Mouse (Mus musculus): Measurements from ENCODE around the gene Wwtr1. TPM values are rescaled to one million over a fixed set of nuclear protein-coding genes. Genes with fewer than 3 reads are reported as not detected.

The Wwtr1 gene
- polyA plus RNA-seq, 1 experiment from 2014 or later = 11.5 TPM

GRCm38 (mm10) chr3:57580426-57581195 lies 4.9 kb upstream of the Wwtr1 start:
- Histone ChIP-seq H3K4me3 (replicated peaks) (no peak overlapping the region), H3K36me3 (replicated peaks) (no peaks in the 10 kb centered on the region), H3K4me1 (peaks cover 6% of the 10 kb centered on the region; the same call in 1 of the 2 replicates), H3K9ac (no peak overlapping the region), H3K27ac (no peak overlapping the region), H3K9me3 (no peaks in the 10 kb centered on the region), H3K4me2 (no peak overlapping the region), H3K27me3 (no peaks in the 10 kb centered on the region)
- ATAC-seq (ENCODE audit: low FRiP score) = no peak
- 90% methylated on average over 10 of the region's 10 CpGs for WGBS

GRCm38 (mm10) chr3:57576056-57576824 lies 530 bp upstream of the Wwtr1 start:
- WGBS = under 1% methylated on average over 35 of the region's 35 CpGs
- Histone ChIP-seq H3K9ac (peak overlapping the region; percentile 61), H3K4me1 (peaks cover 30% of the 10 kb centered on the region), H3K36me3 (replicated peaks) (no peaks in the 10 kb centered on the region), H3K27ac (peak overlapping the region; percentile 78), H3K4me2 (peak overlapping the region; percentile 93), H3K27me3 (no peaks in the 10 kb centered on the region), H3K4me3 (replicated peaks) (peak overlapping the region; percentile 77), H3K9me3 (no peaks in the 10 kb centered on the region)
- ATAC-seq (ENCODE audit: low FRiP score) = peak; percentile 39

- no peaks in the 10 kb centered on the region for H3K9me3 ChIP-seq
- H3K4me2 ChIP-seq = peak overlapping the region; percentile 93
- no peaks in the 10 kb centered on the region for H3K27me3 ChIP-seq
- peak; percentile 80 for ATAC-seq (ENCODE audit: low FRiP score)
- WGBS = under 1% methylated on average over 53 of the region's 59 CpGs
- H3K36me3 ChIP-seq (replicated peaks) = peaks cover 8% of the 10 kb centered on the region; the same call in 1 of the 2 replicates
- H3K27ac ChIP-seq = peak overlapping the region; percentile 78
- H3K4me1 ChIP-seq = peaks cover 30% of the 10 kb centered on the region
- peak overlapping the region; percentile 77 for H3K4me3 ChIP-seq (replicated peaks)
- H3K9ac ChIP-seq = peak overlapping the region; percentile 70
Measured at GRCm38 (mm10) chr3:57574885-57575659, 638 bp downstream of the Wwtr1 start.

- H3K4me1 ChIP-seq = peaks cover 30% of the 10 kb centered on the region
- WGBS = 55% methylated on average over 14 of the region's 14 CpGs
- H3K27me3 ChIP-seq = no peaks in the 10 kb centered on the region
- H3K36me3 ChIP-seq (replicated peaks) = peaks cover 16% of the 10 kb centered on the region; the same call in 1 of the 2 replicates
- peak overlapping the region; percentile 70; the same call in 1 of the 2 replicates for H3K9ac ChIP-seq
- peak overlapping the region; percentile 77 for H3K4me3 ChIP-seq (replicated peaks)
- ATAC-seq (ENCODE audit: low FRiP score) = no peak
- H3K9me3 ChIP-seq = no peaks in the 10 kb centered on the region
- peak overlapping the region; percentile 93 for H3K4me2 ChIP-seq
- no peak overlapping the region for H3K27ac ChIP-seq
Measured at GRCm38 (mm10) chr3:57573898-57574570, 1.7 kb downstream of the Wwtr1 start.

- Histone ChIP-seq H3K27me3 (no peaks in the 10 kb centered on the region), H3K9ac (no peak overlapping the region), H3K27ac (no peak overlapping the region), H3K4me3 (replicated peaks) (no peak overlapping the region), H3K36me3 (replicated peaks) (peaks cover 16% of the 10 kb centered on the region; the same call in 1 of the 2 replicates), H3K4me2 (0 out of 2 replicates have a peak overlapping the region, but pooled peaks have one; percentile 4), H3K4me1 (peaks cover 30% of the 10 kb centered on the region), H3K9me3 (no peaks in the 10 kb centered on the region)
- no peak for ATAC-seq (ENCODE audit: low FRiP score)
- WGBS = 84% methylated on average over 6 of the region's 6 CpGs
Measured at GRCm38 (mm10) chr3:57572331-57572975, 3.3 kb downstream of the Wwtr1 start.

GRCm38 (mm10) chr3:57566655-57567054 lies 9.1 kb downstream of the Wwtr1 start:
- no peak overlapping the region for H3K9ac ChIP-seq
- H3K4me2 ChIP-seq = no peak overlapping the region
- peaks cover 16% of the 10 kb centered on the region; the same call in 1 of the 2 replicates for H3K36me3 ChIP-seq (replicated peaks)
- H3K4me1 ChIP-seq = no peaks in the 10 kb centered on the region; the same call in 1 of the 2 replicates
- H3K9me3 ChIP-seq = no peaks in the 10 kb centered on the region
- WGBS = 85% methylated on average over 5 of the region's 5 CpGs
- no peak overlapping the region for H3K27ac ChIP-seq
- no peaks in the 10 kb centered on the region for H3K27me3 ChIP-seq
- no peak overlapping the region for H3K4me3 ChIP-seq (replicated peaks)
- no peak for ATAC-seq (ENCODE audit: low FRiP score)

- H3K4me3 ChIP-seq (replicated peaks) = no peak overlapping the region
- ATAC-seq (ENCODE audit: low FRiP score) = no peak
- H3K4me1 ChIP-seq = no peaks in the 10 kb centered on the region; the same call in 1 of the 2 replicates
- H3K27me3 ChIP-seq = no peaks in the 10 kb centered on the region
- H3K27ac ChIP-seq = no peak overlapping the region
- no peak overlapping the region for H3K4me2 ChIP-seq
- no peak overlapping the region for H3K9ac ChIP-seq
- no peaks in the 10 kb centered on the region for H3K9me3 ChIP-seq
- peaks cover 9% of the 10 kb centered on the region; the same call in 1 of the 2 replicates for H3K36me3 ChIP-seq (replicated peaks)
- 95% methylated on average over 5 of the region's 5 CpGs for WGBS
Measured at GRCm38 (mm10) chr3:57563627-57564026, 12.1 kb downstream of the Wwtr1 start.

- peaks cover 9% of the 10 kb centered on the region; the same call in 1 of the 2 replicates for H3K36me3 ChIP-seq (replicated peaks)
- ATAC-seq (ENCODE audit: low FRiP score) = no peak
- H3K4me1 ChIP-seq = no peaks in the 10 kb centered on the region; the same call in 1 of the 2 replicates
- WGBS = 70% methylated on average over 6 of the region's 6 CpGs
- no peak overlapping the region for H3K27ac ChIP-seq
- no peaks in the 10 kb centered on the region for H3K27me3 ChIP-seq
- no peak overlapping the region for H3K4me2 ChIP-seq
- H3K4me3 ChIP-seq (replicated peaks) = no peak overlapping the region
- no peaks in the 10 kb centered on the region for H3K9me3 ChIP-seq
- no peak overlapping the region for H3K9ac ChIP-seq
Measured at GRCm38 (mm10) chr3:57562996-57563506, 12.7 kb downstream of the Wwtr1 start.

- H3K4me3 ChIP-seq (replicated peaks) = no peak overlapping the region
- 92% methylated on average over 6 of the region's 6 CpGs for WGBS
- no peak overlapping the region for H3K27ac ChIP-seq
- no peak for ATAC-seq (ENCODE audit: low FRiP score)
- peaks cover 9% of the 10 kb centered on the region; the same call in 1 of the 2 replicates for H3K36me3 ChIP-seq (replicated peaks)
- no peaks in the 10 kb centered on the region; the same call in 1 of the 2 replicates for H3K4me1 ChIP-seq
- H3K4me2 ChIP-seq = no peak overlapping the region
- no peaks in the 10 kb centered on the region for H3K27me3 ChIP-seq
- H3K9ac ChIP-seq = no peak overlapping the region
- no peaks in the 10 kb centered on the region for H3K9me3 ChIP-seq
Measured at GRCm38 (mm10) chr3:57558761-57559160, 16.9 kb downstream of the Wwtr1 start.

- Histone ChIP-seq H3K27ac (no peak overlapping the region), H3K4me1 (no peaks in the 10 kb centered on the region), H3K4me2 (no peak overlapping the region), H3K9ac (no peak overlapping the region), H3K4me3 (replicated peaks) (no peak overlapping the region), H3K9me3 (no peaks in the 10 kb centered on the region), H3K27me3 (no peaks in the 10 kb centered on the region), H3K36me3 (replicated peaks) (peaks cover 9% of the 10 kb centered on the region; the same call in 1 of the 2 replicates)
- ATAC-seq (ENCODE audit: low FRiP score) = no peak
- WGBS = 94% methylated on average over 4 of the region's 4 CpGs
Measured at GRCm38 (mm10) chr3:57557408-57557807, 18.3 kb downstream of the Wwtr1 start.

- H3K4me2 ChIP-seq = no peak overlapping the region
- no peak overlapping the region for H3K9ac ChIP-seq
- H3K9me3 ChIP-seq = no peaks in the 10 kb centered on the region
- 73% methylated on average over 3 of the region's 3 CpGs for whole genome bisulfite sequencing
- no peak for ATAC-seq (ENCODE audit: low FRiP score)
- no peak overlapping the region for H3K27ac ChIP-seq
- no peaks in the 10 kb centered on the region for H3K4me1 ChIP-seq
- H3K27me3 ChIP-seq = no peaks in the 10 kb centered on the region
- peaks cover 8% of the 10 kb centered on the region; the same call in 1 of the 2 replicates for H3K36me3 ChIP-seq (replicated peaks)
- H3K4me3 ChIP-seq (replicated peaks) = no peak overlapping the region
Measured at GRCm38 (mm10) chr3:57555560-57555959, 20.1 kb downstream of the Wwtr1 start.
